Mouse (Mus musculus): ENCODE data around the gene Ces3b. TPM values are rescaled to one million over a fixed set of nuclear protein-coding genes. Genes with fewer than 3 reads are reported as not detected.
"Not testable (repeated sequence)": the region's sequence is repeated elsewhere in the genome, so short reads cannot be mapped to it uniquely, and the experiment has no call there.

Gene Ces3b
- not detected in 2 replicates for polyA plus RNA-seq (2015; fragmentation: Nextera tagmentation; extraction: Ambion mirVana)

DNA sequence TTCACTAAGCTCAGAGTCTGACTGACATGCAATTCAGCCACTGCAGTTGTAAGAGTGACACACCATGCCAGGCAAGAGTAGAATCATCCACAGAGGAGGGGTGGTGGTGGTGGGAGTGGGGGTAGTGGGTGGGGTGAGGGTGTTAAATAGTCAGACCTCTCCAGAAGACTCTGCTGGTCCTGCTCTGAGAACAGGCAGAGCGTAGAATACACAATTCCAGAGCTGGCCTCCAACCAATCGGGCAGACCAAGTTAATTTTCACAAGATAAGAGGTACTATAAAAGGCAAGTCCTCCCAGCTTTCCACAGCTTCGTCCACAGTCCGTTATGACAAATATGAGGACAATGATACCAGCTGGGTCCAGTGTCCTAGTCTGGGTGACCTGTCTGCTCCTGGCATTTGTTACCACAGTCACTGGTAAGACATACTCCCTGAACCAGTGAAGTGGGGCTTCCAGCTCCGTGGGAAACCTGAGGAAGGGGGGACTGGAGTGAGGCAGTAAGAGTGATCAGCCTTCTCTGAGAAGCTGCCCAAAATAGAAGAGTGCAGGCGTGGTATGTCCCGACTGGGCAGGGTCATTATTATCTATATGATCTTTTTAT, at the start of gene Ces3b:
TSS of gene Ces3b (plus strand) at position 305 of the 602 bp plus-strand sequence.
- Histone ChIP-seq H3K9ac (ENCODE audit: low read length) (no peak within 1 kb of the TSS), H3K4me2 (ENCODE audit: low read depth, low read length) (no peak within 1 kb of the TSS), H3K27me3 (ENCODE audit: control insufficient read depth, insufficient read depth, low read depth, low read length) (no peaks in the 10 kb centered on the region), H3K36me3 (ENCODE audit: control insufficient read depth, insufficient read depth, low read length) (no peaks in the 10 kb centered on the region), H3K4me1 (replicated peaks; ENCODE audit: control insufficient read depth, insufficient read depth, low read length) (no peaks in the 10 kb centered on the region), H3K9me3 (ENCODE audit: control insufficient read depth, low read length) (no peaks in the 10 kb centered on the region), H3K27ac (ENCODE audit: low read length) (no peak within 1 kb of the TSS), H3K4me3 (ENCODE audit: low read length) (no peak within 1 kb of the TSS)
- 54% methylated on average over 7 of the region's 7 CpGs for WGBS
- ATAC-seq (ENCODE audit: low read depth) = no peak

DNA sequence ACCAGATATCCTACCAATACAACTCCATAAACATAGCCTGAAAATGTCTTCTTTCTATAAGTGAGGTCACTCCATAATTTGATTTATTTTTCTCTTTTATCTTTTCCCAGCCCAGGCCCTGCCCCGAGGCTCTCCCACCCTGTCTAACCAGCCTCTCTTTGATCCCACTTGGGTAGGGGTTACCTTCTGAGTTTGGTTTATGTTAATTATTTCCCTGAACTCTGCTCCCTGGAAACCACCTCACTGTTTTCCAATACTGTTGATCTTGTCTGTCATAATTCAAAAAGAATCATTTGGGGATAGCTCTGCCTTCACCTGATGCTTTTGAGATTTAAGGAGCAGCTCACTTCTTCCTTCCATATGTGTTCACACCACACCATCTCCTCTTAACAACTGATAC, 40.0 kb upstream of the Ces3b start:
- H3K36me3 ChIP-seq (ENCODE audit: control insufficient read depth, insufficient read depth, low read length) = no peaks in the 10 kb centered on the region
- no peak overlapping the region for H3K9ac ChIP-seq (ENCODE audit: low read length)
- H3K27ac ChIP-seq (ENCODE audit: low read length) = no peak overlapping the region
- no peaks in the 10 kb centered on the region for H3K9me3 ChIP-seq (ENCODE audit: control insufficient read depth, low read length)
- H3K4me1 ChIP-seq (replicated peaks; ENCODE audit: control insufficient read depth, insufficient read depth, low read length) = no peaks in the 10 kb centered on the region
- no peak overlapping the region for H3K4me3 ChIP-seq (ENCODE audit: low read length)
- H3K4me2 ChIP-seq (ENCODE audit: low read depth, low read length) = no peak overlapping the region
- no peak for ATAC-seq (ENCODE audit: low read depth)
- H3K27me3 ChIP-seq (ENCODE audit: control insufficient read depth, insufficient read depth, low read depth, low read length) = no peaks in the 10 kb centered on the region
- WGBS = 33% methylated on average over 1 of the region's 1 CpGs

DNA sequence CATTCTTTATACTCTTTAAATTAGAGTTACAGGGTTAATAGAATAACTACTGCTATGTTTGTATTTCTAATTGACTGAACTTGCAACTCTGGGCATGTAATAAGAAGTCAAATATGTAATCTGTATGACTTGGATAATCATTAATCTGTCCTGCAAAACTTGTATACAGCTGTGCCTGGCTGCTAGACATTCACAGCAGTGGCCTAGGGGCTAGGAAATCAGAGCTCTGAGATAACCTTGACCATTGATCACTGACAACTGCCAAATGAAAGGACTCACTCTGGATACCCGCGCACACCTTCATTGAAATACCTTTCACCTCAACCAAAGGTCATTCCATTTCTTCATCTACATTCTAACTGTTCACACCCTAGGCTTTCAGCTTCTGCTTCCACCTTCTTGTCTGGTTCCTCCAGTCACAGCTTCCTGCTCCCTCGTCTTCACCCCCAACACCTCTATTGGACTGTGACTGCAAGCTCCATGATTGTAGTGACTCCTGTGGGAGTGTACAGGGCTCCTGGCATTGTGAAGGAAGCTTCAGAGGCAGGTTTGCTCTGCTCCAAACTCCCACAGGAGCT, 37.6 kb upstream of the Ces3b start:
- ATAC-seq (ENCODE audit: low read depth) = no peak
- no peak overlapping the region for H3K4me3 ChIP-seq (ENCODE audit: low read length)
- WGBS = 64% methylated on average over 3 of the region's 3 CpGs
- H3K36me3 ChIP-seq (ENCODE audit: control insufficient read depth, insufficient read depth, low read length) = no peaks in the 10 kb centered on the region
- no peaks in the 10 kb centered on the region for H3K27me3 ChIP-seq (ENCODE audit: control insufficient read depth, insufficient read depth, low read depth, low read length)
- H3K27ac ChIP-seq (ENCODE audit: low read length) = no peak overlapping the region
- H3K9me3 ChIP-seq (ENCODE audit: control insufficient read depth, low read length) = no peaks in the 10 kb centered on the region
- H3K9ac ChIP-seq (ENCODE audit: low read length) = no peak overlapping the region
- no peaks in the 10 kb centered on the region for H3K4me1 ChIP-seq (replicated peaks; ENCODE audit: control insufficient read depth, insufficient read depth, low read length)
- H3K4me2 ChIP-seq (ENCODE audit: low read depth, low read length) = no peak overlapping the region

DNA sequence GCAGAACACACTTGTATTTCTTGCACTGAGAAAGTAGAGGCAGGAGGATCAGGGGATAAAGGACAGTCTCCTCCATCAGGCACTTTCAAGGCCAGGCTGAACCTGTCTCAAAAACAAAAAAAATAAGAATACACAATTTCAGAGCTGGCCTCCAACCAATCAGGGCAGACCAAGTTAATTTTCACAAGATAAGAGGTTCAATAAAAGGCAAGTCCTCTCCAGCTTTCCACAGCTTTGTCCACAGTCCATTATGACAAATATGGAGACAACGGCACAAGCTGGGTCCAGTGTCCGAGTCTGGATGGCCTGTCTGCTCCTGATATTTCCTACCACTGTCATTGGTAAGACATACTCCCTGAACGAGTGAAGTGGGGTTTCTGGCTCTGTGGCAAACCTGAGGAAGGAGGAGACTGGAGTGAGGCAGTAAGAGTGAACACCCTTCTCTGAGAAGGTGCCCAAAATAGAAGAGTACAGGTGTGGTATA, 35.1 kb upstream of the Ces3b start, which contains the start of gene Ces3a:
TSS of gene Ces3a (plus strand) at position 231 of the 484 bp plus-strand sequence.
- no peak within 1 kb of the TSS for H3K4me3 ChIP-seq (ENCODE audit: low read length)
- no peaks in the 10 kb centered on the region for H3K9me3 ChIP-seq (ENCODE audit: control insufficient read depth, low read length)
- 67% methylated on average over 3 of the region's 3 CpGs for WGBS
- H3K36me3 ChIP-seq (ENCODE audit: control insufficient read depth, insufficient read depth, low read length) = no peaks in the 10 kb centered on the region
- H3K9ac ChIP-seq (ENCODE audit: low read length) = no peak within 1 kb of the TSS
- no peak within 1 kb of the TSS for H3K27ac ChIP-seq (ENCODE audit: low read length)
- no peak within 1 kb of the TSS for H3K4me2 ChIP-seq (ENCODE audit: low read depth, low read length)
- no peaks in the 10 kb centered on the region for H3K4me1 ChIP-seq (replicated peaks; ENCODE audit: control insufficient read depth, insufficient read depth, low read length)
- no peaks in the 10 kb centered on the region for H3K27me3 ChIP-seq (ENCODE audit: control insufficient read depth, insufficient read depth, low read depth, low read length)
- ATAC-seq (ENCODE audit: low read depth) = no peak

DNA sequence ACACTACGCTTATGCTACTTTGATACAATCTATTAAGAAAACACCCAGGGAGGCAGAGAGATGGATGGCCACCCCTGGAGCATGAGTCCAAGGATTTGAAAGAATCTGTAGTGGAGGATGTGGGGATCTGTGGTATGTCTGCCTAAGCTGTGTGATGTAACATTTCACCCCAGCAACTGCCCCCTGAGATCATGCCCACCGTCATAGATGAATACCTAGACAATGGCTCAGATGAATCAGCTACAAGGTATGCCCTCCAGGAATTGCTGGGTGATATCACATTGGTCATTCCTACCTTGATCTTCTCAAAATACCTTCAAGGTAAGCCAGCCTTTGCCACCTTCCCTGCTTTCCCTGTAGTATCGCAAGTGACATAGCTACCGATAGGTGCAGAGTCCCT, 27.3 kb upstream of the Ces3b start:
- Histone ChIP-seq H3K27ac (ENCODE audit: low read length) (no peak overlapping the region), H3K27me3 (ENCODE audit: control insufficient read depth, insufficient read depth, low read depth, low read length) (no peaks in the 10 kb centered on the region), H3K4me1 (replicated peaks; ENCODE audit: control insufficient read depth, insufficient read depth, low read length) (no peaks in the 10 kb centered on the region), H3K4me3 (ENCODE audit: low read length) (no peak overlapping the region), H3K9me3 (ENCODE audit: control insufficient read depth, low read length) (no peaks in the 10 kb centered on the region), H3K4me2 (ENCODE audit: low read depth, low read length) (no peak overlapping the region), H3K36me3 (ENCODE audit: control insufficient read depth, insufficient read depth, low read length) (no peaks in the 10 kb centered on the region), H3K9ac (ENCODE audit: low read length) (no peak overlapping the region)
- no peak for ATAC-seq (ENCODE audit: low read depth)
- 89% methylated on average over 4 of the region's 4 CpGs for WGBS

DNA sequence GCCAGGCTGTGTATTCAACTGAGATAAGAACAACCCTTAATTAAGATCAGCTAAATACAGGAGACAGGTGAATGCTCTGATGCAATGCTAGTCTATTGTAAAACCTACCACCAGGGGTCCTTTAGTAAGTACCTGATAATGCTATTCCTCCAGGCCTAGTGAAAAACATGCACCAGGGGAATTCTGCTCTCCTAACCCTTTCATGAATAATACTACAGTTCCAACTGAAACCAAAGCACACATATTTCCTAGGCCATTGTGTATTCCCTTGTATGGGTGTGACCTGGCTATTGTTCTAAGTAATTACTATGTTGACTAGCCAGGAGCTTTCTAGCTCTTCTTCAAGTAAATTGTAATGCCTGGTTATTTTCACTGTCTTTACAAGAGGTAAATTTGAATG, 23.5 kb upstream of the Ces3b start:
- H3K9me3 ChIP-seq (ENCODE audit: control insufficient read depth, low read length) = no peaks in the 10 kb centered on the region
- no peak for ATAC-seq (ENCODE audit: low read depth)
- no peak overlapping the region for H3K27ac ChIP-seq (ENCODE audit: low read length)
- no peak overlapping the region for H3K4me2 ChIP-seq (ENCODE audit: low read depth, low read length)
- no peaks in the 10 kb centered on the region for H3K27me3 ChIP-seq (ENCODE audit: control insufficient read depth, insufficient read depth, low read depth, low read length)
- H3K9ac ChIP-seq (ENCODE audit: low read length) = no peak overlapping the region
- H3K4me1 ChIP-seq (replicated peaks; ENCODE audit: control insufficient read depth, insufficient read depth, low read length) = no peaks in the 10 kb centered on the region
- no peaks in the 10 kb centered on the region for H3K36me3 ChIP-seq (ENCODE audit: control insufficient read depth, insufficient read depth, low read length)
- no peak overlapping the region for H3K4me3 ChIP-seq (ENCODE audit: low read length)

DNA sequence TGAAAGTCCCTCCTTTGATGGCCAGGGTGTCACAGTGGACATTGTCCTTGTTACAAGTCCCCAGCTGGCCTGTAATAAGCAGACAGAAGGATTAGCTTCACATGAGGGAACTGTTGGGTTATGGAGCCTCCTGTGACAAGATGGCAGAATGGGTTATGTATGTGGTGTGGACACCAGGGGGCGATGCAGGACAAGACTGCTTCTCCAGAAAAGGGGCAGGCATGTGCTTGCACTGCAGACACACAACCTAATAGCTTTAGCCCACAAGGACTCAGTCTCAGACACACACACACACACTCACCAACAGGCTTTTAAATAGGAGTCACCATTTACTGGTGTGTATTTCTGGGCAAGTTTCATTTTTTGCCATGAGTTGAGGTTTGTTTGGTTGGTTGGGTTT, 16.8 kb upstream of the Ces3b start:
- Histone ChIP-seq H3K9ac (ENCODE audit: low read length) (no peak overlapping the region), H3K36me3 (ENCODE audit: control insufficient read depth, insufficient read depth, low read length) (no peaks in the 10 kb centered on the region), H3K27me3 (ENCODE audit: control insufficient read depth, insufficient read depth, low read depth, low read length) (no peaks in the 10 kb centered on the region), H3K4me3 (ENCODE audit: low read length) (no peak overlapping the region), H3K4me2 (ENCODE audit: low read depth, low read length) (no peak overlapping the region), H3K9me3 (ENCODE audit: control insufficient read depth, low read length) (no peaks in the 10 kb centered on the region), H3K4me1 (replicated peaks; ENCODE audit: control insufficient read depth, insufficient read depth, low read length) (no peaks in the 10 kb centered on the region), H3K27ac (ENCODE audit: low read length) (no peak overlapping the region)
- 6% methylated on average over 1 of the region's 1 CpGs for WGBS
- ATAC-seq (ENCODE audit: low read depth) = 0 out of 2 replicates have a peak, but pooled peaks have one; percentile 28

DNA sequence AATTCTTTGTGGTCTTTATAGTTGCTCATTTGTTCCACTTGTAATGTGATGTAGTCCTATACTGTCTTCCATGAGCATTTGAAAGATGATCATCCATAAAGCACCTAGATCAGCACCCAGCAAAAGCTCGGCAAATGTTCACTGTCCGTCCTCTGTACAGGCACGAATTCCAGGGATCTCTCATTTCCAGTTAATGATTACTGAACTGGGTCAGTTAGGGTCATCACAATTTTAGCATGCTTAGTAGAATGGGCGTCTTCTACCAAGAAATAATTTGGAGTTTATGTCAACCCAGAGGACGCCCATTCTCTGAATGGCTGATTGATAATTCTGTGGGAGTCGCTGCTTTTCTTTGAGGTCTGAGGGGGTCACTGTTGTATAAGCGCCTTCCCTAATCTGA, 15.6 kb upstream of the Ces3b start:
- H3K27ac ChIP-seq (ENCODE audit: low read length); H3K4me1 ChIP-seq (replicated peaks; ENCODE audit: control insufficient read depth, insufficient read depth, low read length); H3K9me3 ChIP-seq (ENCODE audit: control insufficient read depth, low read length); H3K4me3 ChIP-seq (ENCODE audit: low read length); ATAC-seq (ENCODE audit: low read depth); H3K36me3 ChIP-seq (ENCODE audit: control insufficient read depth, insufficient read depth, low read length); H3K9ac ChIP-seq (ENCODE audit: low read length); H3K27me3 ChIP-seq (ENCODE audit: control insufficient read depth, insufficient read depth, low read depth, low read length); H3K4me2 ChIP-seq (ENCODE audit: low read depth, low read length): not testable (repeated sequence)
- 51% methylated on average over 7 of the region's 7 CpGs for WGBS

DNA sequence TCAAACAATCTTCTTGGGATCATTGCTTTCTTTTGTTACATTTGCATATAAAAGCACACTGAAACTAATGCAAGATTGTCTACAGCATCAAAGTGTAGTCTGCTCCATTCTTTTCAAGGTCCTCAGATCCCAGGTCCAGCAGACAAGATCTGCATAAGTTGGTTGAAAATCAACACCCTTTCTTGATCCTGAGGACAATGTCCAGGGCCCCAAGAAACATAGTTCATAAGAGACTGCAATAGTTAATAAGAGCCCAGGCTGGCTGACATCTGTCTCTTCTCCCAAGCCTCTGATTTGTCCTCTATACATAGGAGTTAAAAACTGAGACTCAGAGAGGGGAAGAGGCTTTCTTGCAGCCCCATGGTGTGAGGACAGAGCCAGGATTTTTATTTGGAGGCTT, 14.6 kb upstream of the Ces3b start:
- Histone ChIP-seq H3K4me3 (ENCODE audit: low read length) (no peak overlapping the region), H3K9me3 (ENCODE audit: control insufficient read depth, low read length) (no peaks in the 10 kb centered on the region), H3K4me2 (ENCODE audit: low read depth, low read length) (no peak overlapping the region), H3K9ac (ENCODE audit: low read length) (no peak overlapping the region), H3K4me1 (replicated peaks; ENCODE audit: control insufficient read depth, insufficient read depth, low read length) (no peaks in the 10 kb centered on the region), H3K27me3 (ENCODE audit: control insufficient read depth, insufficient read depth, low read depth, low read length) (no peaks in the 10 kb centered on the region), H3K27ac (ENCODE audit: low read length) (no peak overlapping the region), H3K36me3 (ENCODE audit: control insufficient read depth, insufficient read depth, low read length) (no peaks in the 10 kb centered on the region)
- no peak for ATAC-seq (ENCODE audit: low read depth)
